Mouse (Mus musculus): Measurements from ENCODE around the gene Vwa3b.

GRCm38 (mm10) chr1:37167918-37168317 is 141.5 kb downstream of the Vwa3b start:
- no peak for TF ChIP-seq EP300 (IDR thresholded peaks at IDR 0.05; ENCODE audit: insufficient read depth, low read depth, low read length)
- TF ChIP-seq CTCF (IDR thresholded peaks at IDR 0.05; ENCODE audit: low read depth, low read length) = no peak
